Mouse (Mus musculus) lung, postnatal 0 days (tissue): ENCODE data around the gene Frmd8.

Experiments used
- CTCF ChIP-seq: IDR thresholded peaks from 2 replicates; pipeline ENCODE4 v1.5.1; 2016; ENCODE audit warnings: antibody characterized with exemption, mild to moderate bottlenecking
- EP300 ChIP-seq: IDR thresholded peaks from 2 replicates; pipeline ENCODE4 v1.6.1; 2016; ENCODE audit warnings: antibody characterized with exemption, mild to moderate bottlenecking, control low read depth

DNA sequence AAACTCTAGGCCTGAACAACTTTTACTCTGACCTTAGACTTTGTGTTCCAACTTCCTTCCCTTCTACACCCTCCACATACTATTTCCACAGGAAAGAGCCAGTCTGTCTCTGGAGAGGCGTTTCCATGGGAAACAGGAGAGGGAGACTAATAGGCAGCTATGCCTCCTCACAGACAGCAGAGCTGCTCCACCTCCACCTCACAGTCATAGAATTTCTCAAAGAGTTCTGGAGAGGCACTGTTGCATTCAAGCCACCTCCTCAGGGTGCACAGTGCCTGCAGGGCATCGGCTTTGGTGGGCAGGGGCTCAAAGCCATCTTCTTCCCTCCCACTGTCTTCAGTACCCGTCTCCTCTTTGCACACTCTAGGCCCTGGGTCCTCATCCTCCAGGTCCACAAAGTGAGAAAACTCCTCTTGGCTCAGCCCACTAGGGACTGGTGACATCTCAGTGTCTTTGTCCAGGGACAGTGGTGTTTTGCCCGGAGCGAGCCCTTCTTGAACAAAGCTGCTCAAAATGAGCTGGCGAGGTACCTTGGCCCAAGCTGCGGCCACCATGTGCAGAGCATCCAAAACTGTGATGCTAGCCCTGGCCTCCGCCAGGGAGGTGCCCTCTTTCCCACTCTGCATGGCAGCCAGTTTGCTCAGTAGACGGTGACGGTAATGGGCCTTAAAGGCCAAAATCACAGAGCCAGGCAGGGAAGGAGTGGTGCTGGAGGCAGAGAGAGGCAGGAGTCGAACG, 16.6 kb upstream of the Frmd8 start:
- TF ChIP-seq CTCF (no peak), EP300 (no peak)
